In genomic region chr13:55465184-55465583, GRCm38 (mm10) we compare ENCODE assay signal across 9 mouse cellular contexts. TPM values are rescaled to one million over a fixed set of nuclear protein-coding genes. Genes with fewer than 3 reads are reported as not detected.
DNase-seq lines count a peak whose midpoint lies in the region; ATAC-seq lines count a peak whose summit lies in the region.
"Had no signal": no experiment of that assay in that cellular context is flagged by ENCODE, and none has a peak within 500 bp of the region (broad histone marks: within the 10 kb centered on the region; RNA-seq: fewer than 3 reads in every experiment).

No protein-coding gene starts in this region.

- H3K4me2 ChIP-seq in kidney, embryonic 16.5 days (replicated peaks; ENCODE audit: low read depth, low read length) = peak overlapping the region; percentile 98
- H3K4me2 ChIP-seq in midbrain, embryonic 14.5 days (ENCODE audit: low read length) = peak overlapping the region; percentile 91

- no peak overlapping the region for H3K27ac ChIP-seq in kidney, embryonic 16.5 days (ENCODE audit: low read length)
- H3K27ac ChIP-seq in midbrain, embryonic 14.5 days (replicated peaks; ENCODE audit: low read depth, low read length) = peak overlapping the region; percentile 97

- H3K36me3 ChIP-seq in kidney, embryonic 16.5 days (ENCODE audit: insufficient read depth, low read length) = peaks cover 7% of the 10 kb centered on the region
- H3K36me3 ChIP-seq in midbrain, embryonic 14.5 days (ENCODE audit: control insufficient read depth, insufficient read depth, low read length) = peaks cover 15% of the 10 kb centered on the region

- peak overlapping the region; percentile 69; the same call in 1 of the 2 replicates for H3K4me3 ChIP-seq in kidney, embryonic 16.5 days (ENCODE audit: low read length)
- H3K4me3 ChIP-seq in midbrain, embryonic 14.5 days (replicated peaks; ENCODE audit: low read depth, low read length) = peak overlapping the region; percentile 69

- no peak for ATAC-seq in kidney, embryonic 16.5 days (ENCODE audit: low FRiP score, low TSS enrichment)
- ATAC-seq in granulocyte monocyte progenitor cell, adult 5-6 weeks (replicated peaks; ENCODE audit: poor library complexity, severe bottlenecking) = peak; percentile 41
- no peak for ATAC-seq in midbrain, embryonic 14.5 days (ENCODE audit: low FRiP score, low TSS enrichment)

- no peaks in the 10 kb centered on the region for H3K27me3 ChIP-seq in kidney, embryonic 16.5 days (ENCODE audit: insufficient read depth, low read length)
- H3K27me3 ChIP-seq in midbrain, embryonic 14.5 days (ENCODE audit: control insufficient read depth, insufficient read depth, low read length) = no peaks in the 10 kb centered on the region

- peaks cover 17% of the 10 kb centered on the region for H3K4me1 ChIP-seq in kidney, embryonic 16.5 days (ENCODE audit: insufficient read depth, low read length)
- peaks cover 54% of the 10 kb centered on the region for H3K4me1 ChIP-seq in midbrain, embryonic 14.5 days (ENCODE audit: control insufficient read depth, insufficient read depth, low read length)

- 32% methylated on average over 3 of the region's 3 CpGs for WGBS in kidney, embryonic 16.5 days
- WGBS in midbrain, embryonic 14.5 days = 3% methylated on average over 3 of the region's 3 CpGs

- no peak for DNase-seq in kidney, adult 18-20 months
- peak; percentile 87 for DNase-seq in brain, adult 2 months (ENCODE audit: low read depth, low spot score)
- no peak for DNase-seq in midbrain, embryonic 14.5 days
- DNase-seq in ovary, postnatal 36 days (ENCODE audit: low spot score) = no peak
- no peak for DNase-seq in cerebellum, adult 11-12 months
- DNase-seq in liver = no peak

- H3K9ac ChIP-seq in kidney, embryonic 16.5 days (replicated peaks; ENCODE audit: low read length) = peak overlapping the region; percentile 77
- H3K9ac ChIP-seq in midbrain, embryonic 14.5 days (replicated peaks; ENCODE audit: low read length) = peak overlapping the region; percentile 91

- H3K9me3 ChIP-seq in kidney, embryonic 16.5 days (ENCODE audit: low read length) = no peaks in the 10 kb centered on the region
- H3K9me3 ChIP-seq in midbrain, embryonic 14.5 days (ENCODE audit: control insufficient read depth, low read length) = no peaks in the 10 kb centered on the region

RNA-seq across cellular contexts. Expression of gene Prr7, which starts 1.1 kb away (rescaled TPM):
- polyA plus RNA-seq in kidney, embryonic 16.5 days (2015; fragmentation: Nextera tagmentation; extraction: Ambion mirVana) = 0.37 and 0.59 TPM in 2 replicates
- total RNA-seq in granulocyte monocyte progenitor cell, adult 5-6 weeks (2014; fragmentation: Nextera tagmentation) = 1.9 TPM in 1 of 2 replicates, not detected in the other
- 1.6 TPM in 1 of 2 replicates, not detected in the other for total RNA-seq in granulocyte monocyte progenitor cell, adult 5-6 weeks (2017)
- polyA plus RNA-seq in midbrain, embryonic 14.5 days (2014; fragmentation: Nextera tagmentation; extraction: Ambion mirVana) = 7.0 and 34.3 TPM in 2 replicates
- polyA plus RNA-seq: liver, embryonic 16.5 days had no signal

RNA-seq across cellular contexts. Expression of gene Grk6, which starts 20.3 kb away (rescaled TPM):
- 17.4 and 25.6 TPM in 2 replicates for polyA plus RNA-seq in kidney, embryonic 16.5 days (2015; fragmentation: Nextera tagmentation; extraction: Ambion mirVana)
- total RNA-seq in granulocyte monocyte progenitor cell, adult 5-6 weeks (2014; fragmentation: Nextera tagmentation) = 56.7 and 62.4 TPM in 2 replicates
- total RNA-seq in granulocyte monocyte progenitor cell, adult 5-6 weeks (2017) = 64.8 and 67.5 TPM in 2 replicates
- 41.8 and 44.0 TPM in 2 replicates for polyA plus RNA-seq in midbrain, embryonic 14.5 days (2014; fragmentation: Nextera tagmentation; extraction: Ambion mirVana)

RNA-seq across cellular contexts. Expression of gene Dbn1, which starts 22.7 kb away (rescaled TPM):
- 177 and 194 TPM in 2 replicates for polyA plus RNA-seq in kidney, embryonic 16.5 days (2015; fragmentation: Nextera tagmentation; extraction: Ambion mirVana)
- total RNA-seq in granulocyte monocyte progenitor cell, adult 5-6 weeks (2014; fragmentation: Nextera tagmentation) = 0.19 and 1.4 TPM in 2 replicates
- 1.6 and 1.9 TPM in 2 replicates for total RNA-seq in granulocyte monocyte progenitor cell, adult 5-6 weeks (2017)
- polyA plus RNA-seq in midbrain, embryonic 14.5 days (2014; fragmentation: Nextera tagmentation; extraction: Ambion mirVana) = 509 and 557 TPM in 2 replicates

RNA-seq across cellular contexts. Expression of gene F12, which starts 38.6 kb away (rescaled TPM):
- polyA plus RNA-seq in kidney, embryonic 16.5 days (2015; fragmentation: Nextera tagmentation; extraction: Ambion mirVana) = 0.28 and 0.79 TPM in 2 replicates
- not detected in 2 replicates for total RNA-seq in granulocyte monocyte progenitor cell, adult 5-6 weeks (2014; fragmentation: Nextera tagmentation)
- total RNA-seq in granulocyte monocyte progenitor cell, adult 5-6 weeks (2017) = not detected in 2 replicates
- not detected in 2 replicates for polyA plus RNA-seq in midbrain, embryonic 14.5 days (2014; fragmentation: Nextera tagmentation; extraction: Ambion mirVana)

RNA-seq across cellular contexts. Expression of gene Pdlim7, which starts 48.3 kb away (rescaled TPM):
- polyA plus RNA-seq in kidney, embryonic 16.5 days (2015; fragmentation: Nextera tagmentation; extraction: Ambion mirVana) = 162 and 169 TPM in 2 replicates
- 10.2 and 23.3 TPM in 2 replicates for total RNA-seq in granulocyte monocyte progenitor cell, adult 5-6 weeks (2014; fragmentation: Nextera tagmentation)
- total RNA-seq in granulocyte monocyte progenitor cell, adult 5-6 weeks (2017) = 4.1 and 5.7 TPM in 2 replicates
- polyA plus RNA-seq in midbrain, embryonic 14.5 days (2014; fragmentation: Nextera tagmentation; extraction: Ambion mirVana) = 126 and 154 TPM in 2 replicates
